In genomic region chr12:16118710-16119109, GRCm38 (mm10) we compare ENCODE assay signal across 20 mouse cellular contexts.
"Had no signal": no experiment of that assay in that cellular context is flagged by ENCODE, and none has a peak within 500 bp of the region (broad histone marks: within the 10 kb centered on the region; RNA-seq: fewer than 3 reads in every experiment).

No protein-coding gene starts in this region.

- H3K27me3 ChIP-seq: limb, embryonic 12.5 days; liver, embryonic 13.5 days; neural tube, embryonic 13.5 days; stomach, embryonic 15.5 days had no signal

- H3K36me3 ChIP-seq: limb, embryonic 12.5 days; liver, embryonic 13.5 days; neural tube, embryonic 13.5 days; stomach, embryonic 15.5 days had no signal

- H3K4me3 ChIP-seq: left cerebral cortex, adult 2 months; limb, embryonic 12.5 days; liver, embryonic 13.5 days; neural tube, embryonic 13.5 days; stomach, embryonic 15.5 days had no signal

- H3K4me2 ChIP-seq: limb, embryonic 12.5 days; liver, embryonic 13.5 days; midbrain, embryonic 11.5 days; neural tube, embryonic 13.5 days; stomach, embryonic 15.5 days had no signal

- DNase-seq: kidney, adult 2 months; kidney, postnatal 25 days; layer of hippocampus, postnatal 36 days; liver, embryonic 13.5 days; lung, adult 2 months; lung, postnatal 14 days; lung, postnatal 4 days; midbrain, embryonic 14.5 days; right cerebral cortex, adult 18-20 months; right cerebral cortex, postnatal 14 days; right cerebral cortex, postnatal 4 days; spleen, adult 18-20 months; thymus, postnatal 25 days had no signal

- H3K27ac ChIP-seq: kidney, postnatal 0 days; left cerebral cortex, adult 2 months; limb, embryonic 12.5 days; liver, embryonic 13.5 days; neural tube, embryonic 13.5 days; stomach, embryonic 15.5 days had no signal

- H3K9me3 ChIP-seq: limb, embryonic 12.5 days; liver, embryonic 13.5 days; neural tube, embryonic 13.5 days; stomach, embryonic 15.5 days had no signal

- H3K4me1 ChIP-seq: limb, embryonic 12.5 days; liver, embryonic 13.5 days; neural tube, embryonic 13.5 days; stomach, embryonic 15.5 days had no signal

- ATAC-seq: intestine, postnatal 0 days had no signal

- H3K9ac ChIP-seq: limb, embryonic 12.5 days; liver, embryonic 13.5 days; neural tube, embryonic 13.5 days; stomach, embryonic 15.5 days had no signal
